Mouse (Mus musculus) testis, adult 2 months (tissue): ENCODE results near the gene Fto.

Source experiments
- CTCF ChIP-seq: fragments of 200-500 bp; IDR thresholded peaks from 2 replicates; pipeline ENCODE4 v1.5.1; 2012; ENCODE audit warnings: low read depth, mild to moderate bottlenecking, inconsistent platforms, low read length, moderate library complexity; ENCODE audit not compliant: control insufficient read depth, insufficient read depth, insufficient replicate concordance
- POLR2A ChIP-seq: fragments of 200-500 bp; IDR thresholded peaks from 2 replicates; pipeline ENCODE4 v1.6.1; 2012; ENCODE audit warnings: low read depth, mild to moderate bottlenecking, inconsistent platforms, low read length, moderate library complexity; ENCODE audit not compliant: control insufficient read depth

GRCm38 (mm10) chr8:91522201-91522600 lies 208.9 kb downstream of the Fto start:
- no peak for TF ChIP-seq CTCF
- no peak for TF ChIP-seq POLR2A
